Mouse (Mus musculus): ENCODE measurements around the gene Thoc6.

The Thoc6 gene

DNA sequence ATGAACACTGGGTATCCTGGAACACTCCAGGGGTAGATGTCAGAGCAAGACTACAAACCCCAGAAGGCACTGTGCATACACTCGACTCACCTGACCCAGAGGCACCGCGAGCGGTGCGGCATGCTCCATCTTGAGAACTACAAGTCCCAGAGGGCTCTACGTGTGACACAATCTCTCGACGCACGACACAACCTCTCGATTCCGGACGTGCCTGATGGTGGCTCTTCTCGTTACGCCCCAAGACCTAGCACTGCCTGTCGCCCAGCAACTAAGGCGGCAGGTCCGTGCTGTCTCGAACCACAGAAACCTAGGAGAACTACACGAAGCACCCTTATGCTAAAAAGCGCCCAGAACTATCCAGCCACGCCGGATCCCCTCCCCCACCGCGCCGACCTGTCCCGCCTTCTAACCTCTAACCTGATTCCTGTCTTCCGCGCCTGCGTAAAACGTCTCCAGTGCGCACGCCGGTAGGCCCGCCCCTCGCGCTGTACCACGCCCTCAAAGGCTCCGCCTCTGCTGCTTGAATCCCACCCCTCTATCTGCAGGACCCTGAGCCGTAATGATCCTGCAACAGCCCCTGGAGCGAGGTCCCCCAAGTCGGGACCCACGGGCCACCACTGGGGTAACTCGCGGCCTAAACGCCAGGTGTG lies at the start of gene Thoc6, which contains the start of gene Hcfc1r1:
Thoc6 (minus strand) TSS at position 459 of the 650 bp plus-strand sequence.
Hcfc1r1 (plus strand) TSS at position 173 of the 650 bp plus-strand sequence.
- DNase-seq (ENCODE audit: low spot score in 2 of 2): peak; percentile 95 to 97

DNA sequence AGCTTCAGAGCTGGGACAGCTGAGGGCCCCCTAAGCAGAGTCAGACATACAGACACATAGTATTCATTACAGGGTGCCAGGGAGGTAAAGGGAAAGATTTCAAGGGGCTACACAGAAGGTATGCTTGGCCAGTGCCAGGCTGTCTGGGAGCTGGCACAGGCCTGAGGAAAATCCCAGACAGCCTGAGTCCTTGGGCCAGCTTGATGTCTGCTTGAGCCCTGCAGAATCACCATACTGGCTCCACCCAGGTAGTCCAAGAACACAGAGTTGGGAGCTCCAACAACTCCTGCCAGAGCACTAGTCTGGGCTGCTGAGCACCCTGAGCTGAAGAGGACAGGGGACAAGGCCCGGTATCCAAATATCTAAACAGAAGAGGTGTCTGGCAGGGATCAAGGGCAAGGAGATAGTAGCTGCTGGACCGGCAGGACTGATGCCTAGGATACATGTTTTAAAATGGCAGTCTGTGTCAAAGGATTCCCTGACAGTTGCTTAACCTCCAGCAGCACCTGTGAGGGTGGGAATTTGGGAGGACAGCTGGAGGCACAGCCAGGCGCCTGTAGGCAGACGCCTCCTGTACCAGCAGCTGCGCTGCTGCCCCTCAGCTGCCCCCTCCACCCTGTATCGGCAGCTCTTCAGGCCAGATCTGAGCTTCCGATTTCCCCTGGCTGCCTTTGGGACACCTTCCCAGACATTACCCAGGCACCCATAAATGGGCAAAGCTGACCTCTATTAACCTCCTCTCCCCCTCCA lies 48.9 kb upstream of the Thoc6 start, which contains the start of gene 1520401A03Rik:
1520401A03Rik (minus strand) TSS at position 408 of the 750 bp plus-strand sequence.
- DNase-seq (ENCODE audit: low spot score in 2 of 2): no peak

DNA sequence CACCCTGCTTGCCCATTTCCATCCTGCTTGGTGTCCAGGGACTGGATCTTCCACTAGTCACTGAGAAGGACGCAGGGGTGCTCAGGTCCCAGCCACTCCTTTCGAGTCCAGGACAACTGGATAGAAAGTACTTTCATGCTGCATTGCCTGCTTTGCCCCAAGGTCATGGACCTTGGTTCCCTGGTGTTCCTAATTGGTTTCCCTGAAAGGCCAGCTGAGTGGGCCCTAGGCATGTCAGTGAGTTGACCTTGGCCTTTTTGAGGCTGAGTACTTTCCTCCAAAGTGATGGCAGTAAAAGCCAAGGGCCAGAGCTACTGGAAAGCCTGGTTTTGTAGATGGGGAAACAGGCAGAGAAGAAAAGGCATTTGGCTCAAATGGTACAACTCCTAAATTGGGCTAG lies 48.2 kb upstream of the Thoc6 start:
- no peak for DNase-seq (ENCODE audit: low spot score in 2 of 2)

DNA sequence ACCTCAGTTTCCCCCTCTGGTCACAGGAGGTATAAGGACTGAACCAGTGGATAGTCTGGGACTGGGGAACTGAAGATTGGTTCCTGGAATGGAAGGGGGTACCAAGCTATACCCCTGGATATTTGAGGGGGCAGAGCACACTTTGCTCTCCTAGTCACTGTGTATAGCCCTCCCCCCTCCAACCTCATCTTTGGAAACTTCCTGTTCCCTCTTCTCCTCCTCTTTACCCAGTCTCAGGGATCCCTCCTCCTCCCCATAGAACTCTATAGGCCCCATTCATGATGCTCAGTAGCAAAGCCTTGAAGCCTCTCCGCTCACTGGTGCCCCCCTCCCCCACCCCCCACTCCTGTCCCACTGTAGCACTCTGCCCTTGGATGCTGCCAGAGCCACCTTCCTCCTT lies 45.8 kb upstream of the Thoc6 start:
- no peak for DNase-seq (ENCODE audit: low spot score in 2 of 2)

DNA sequence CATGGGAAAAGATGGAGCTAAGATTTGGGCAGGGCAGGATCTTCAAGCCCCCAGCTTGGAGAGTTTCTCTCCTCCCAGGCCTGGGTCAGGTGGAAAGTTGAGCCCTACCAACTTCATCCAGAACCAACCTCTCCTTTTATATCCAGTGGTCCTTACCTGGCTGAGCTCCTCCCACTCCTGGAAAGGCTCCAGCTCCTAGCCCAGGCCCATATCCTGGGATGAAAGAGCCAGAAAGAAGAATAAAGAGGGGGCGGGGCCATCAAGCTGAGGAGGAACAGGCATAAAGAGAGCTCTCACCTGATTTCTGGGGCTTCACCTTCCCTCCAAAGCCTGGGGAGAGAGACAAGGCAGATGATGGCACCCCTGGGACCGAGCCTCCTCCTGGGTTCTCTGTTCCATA lies 43.3 kb upstream of the Thoc6 start:
- no peak for DNase-seq (ENCODE audit: low spot score in 2 of 2)

DNA sequence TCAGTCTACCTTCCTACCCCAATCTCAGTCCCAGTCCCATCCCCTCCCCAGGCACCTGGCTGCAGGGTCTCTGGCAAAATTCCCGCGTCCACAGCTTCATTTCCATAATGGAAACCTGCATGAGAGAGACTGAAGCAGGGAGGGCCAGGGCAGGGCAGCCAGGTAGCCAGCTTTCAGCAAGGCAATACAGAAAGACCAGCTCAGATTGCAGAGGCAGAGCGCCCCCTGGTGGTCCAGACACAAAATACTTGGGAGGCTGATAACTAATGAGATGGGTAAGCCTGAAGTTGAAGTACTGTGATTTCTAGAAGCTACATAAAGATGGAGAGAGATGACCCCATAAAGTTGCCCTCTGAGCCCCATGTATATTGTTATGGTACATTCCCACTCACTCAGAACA lies 32.5 kb upstream of the Thoc6 start:
- DNase-seq (ENCODE audit: low spot score in 2 of 2): peak; percentile 47 to 49

DNA sequence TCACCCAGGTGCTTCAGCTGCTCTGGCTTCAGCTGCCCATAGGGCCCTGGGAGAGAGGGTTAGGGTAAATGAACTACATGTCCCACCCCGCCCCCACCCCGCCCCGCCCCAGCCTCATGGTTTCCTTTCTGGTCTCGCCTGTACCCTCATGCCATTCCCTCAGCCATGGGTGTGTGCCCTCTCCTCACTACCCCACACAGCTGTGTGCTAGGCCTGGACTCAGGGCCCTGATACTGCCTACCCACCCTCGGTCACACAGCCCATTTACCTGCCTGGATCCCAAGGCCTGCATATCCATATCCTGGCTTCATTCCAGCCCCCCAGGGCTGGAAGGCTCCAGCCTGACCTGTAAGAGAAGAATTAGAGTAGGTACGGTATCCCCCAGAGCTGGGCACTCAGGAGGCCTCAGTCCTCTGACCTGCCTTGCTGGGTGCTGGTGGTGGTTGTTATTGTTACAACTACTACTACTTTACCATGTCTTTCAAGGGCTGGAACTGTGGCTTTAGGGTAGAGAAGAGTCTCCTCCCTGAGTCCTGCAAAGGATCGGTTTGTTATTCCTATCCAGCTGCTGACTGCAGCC lies 31.9 kb upstream of the Thoc6 start:
- no peak for DNase-seq (ENCODE audit: low spot score in 2 of 2)

DNA sequence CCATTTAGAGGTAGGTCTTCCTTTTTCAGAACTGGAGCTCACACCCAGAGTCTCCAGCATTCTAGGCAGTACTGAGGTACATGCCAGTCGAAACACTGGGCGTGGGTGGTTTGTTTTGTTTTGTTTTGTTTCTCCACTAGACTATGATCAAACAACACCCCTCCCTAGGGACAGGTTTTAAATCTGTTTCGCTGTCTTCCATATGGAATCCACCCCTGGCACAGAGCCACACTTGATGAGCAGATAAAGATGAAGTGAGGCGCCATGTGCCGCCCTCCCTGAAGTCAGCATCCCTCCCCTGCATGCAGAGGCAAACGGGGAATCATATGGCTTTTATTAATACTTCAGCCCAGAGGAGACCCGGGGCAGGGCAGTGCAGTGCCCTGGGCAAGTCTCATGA lies 31.1 kb upstream of the Thoc6 start:
- peak in 1 of 2 experiments; percentile 43 for DNase-seq (ENCODE audit: low spot score in 2 of 2)

DNA sequence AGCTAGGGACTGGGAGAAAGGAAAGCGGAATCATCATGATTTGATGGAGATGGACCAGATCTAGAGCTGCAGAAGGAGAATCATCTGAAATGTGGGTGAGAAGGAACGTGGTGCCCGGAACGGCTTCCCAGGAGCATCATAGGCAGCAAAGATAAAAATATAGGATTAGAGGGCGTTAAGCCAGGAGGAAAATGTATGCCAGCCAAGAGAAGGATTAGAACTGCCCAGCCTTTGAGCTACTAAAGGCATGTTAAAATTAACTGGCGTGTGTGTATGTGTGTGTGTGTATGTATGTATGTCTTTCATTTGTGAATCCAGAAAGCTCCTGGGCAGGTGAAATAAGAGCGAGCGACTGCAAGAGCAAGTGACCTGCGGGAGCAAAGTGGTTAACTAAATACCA lies 29.6 kb upstream of the Thoc6 start:
- DNase-seq (ENCODE audit: low spot score in 2 of 2): no peak

DNA sequence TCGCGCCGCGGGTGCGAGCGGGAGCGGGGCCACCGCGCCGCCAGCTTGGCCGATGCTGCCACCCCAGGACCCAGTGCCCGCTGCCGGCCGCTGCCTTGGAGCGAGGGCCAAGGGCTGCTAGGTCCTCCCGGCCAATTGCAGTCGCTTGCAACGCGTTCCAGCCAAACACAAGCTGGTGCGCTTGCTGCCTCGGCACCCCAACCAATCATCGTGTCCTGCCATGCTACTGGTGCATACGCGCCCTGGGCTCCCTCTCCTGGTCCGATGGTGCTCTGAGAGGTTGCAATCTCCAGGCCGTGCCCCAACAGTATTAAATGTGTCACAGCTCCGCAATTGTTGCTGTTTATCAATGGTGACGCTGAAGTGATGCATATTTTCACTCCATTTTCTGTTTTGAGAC lies 26.4 kb upstream of the Thoc6 start:
- peak; percentile 90 for DNase-seq (ENCODE audit: low spot score in 2 of 2)

DNA sequence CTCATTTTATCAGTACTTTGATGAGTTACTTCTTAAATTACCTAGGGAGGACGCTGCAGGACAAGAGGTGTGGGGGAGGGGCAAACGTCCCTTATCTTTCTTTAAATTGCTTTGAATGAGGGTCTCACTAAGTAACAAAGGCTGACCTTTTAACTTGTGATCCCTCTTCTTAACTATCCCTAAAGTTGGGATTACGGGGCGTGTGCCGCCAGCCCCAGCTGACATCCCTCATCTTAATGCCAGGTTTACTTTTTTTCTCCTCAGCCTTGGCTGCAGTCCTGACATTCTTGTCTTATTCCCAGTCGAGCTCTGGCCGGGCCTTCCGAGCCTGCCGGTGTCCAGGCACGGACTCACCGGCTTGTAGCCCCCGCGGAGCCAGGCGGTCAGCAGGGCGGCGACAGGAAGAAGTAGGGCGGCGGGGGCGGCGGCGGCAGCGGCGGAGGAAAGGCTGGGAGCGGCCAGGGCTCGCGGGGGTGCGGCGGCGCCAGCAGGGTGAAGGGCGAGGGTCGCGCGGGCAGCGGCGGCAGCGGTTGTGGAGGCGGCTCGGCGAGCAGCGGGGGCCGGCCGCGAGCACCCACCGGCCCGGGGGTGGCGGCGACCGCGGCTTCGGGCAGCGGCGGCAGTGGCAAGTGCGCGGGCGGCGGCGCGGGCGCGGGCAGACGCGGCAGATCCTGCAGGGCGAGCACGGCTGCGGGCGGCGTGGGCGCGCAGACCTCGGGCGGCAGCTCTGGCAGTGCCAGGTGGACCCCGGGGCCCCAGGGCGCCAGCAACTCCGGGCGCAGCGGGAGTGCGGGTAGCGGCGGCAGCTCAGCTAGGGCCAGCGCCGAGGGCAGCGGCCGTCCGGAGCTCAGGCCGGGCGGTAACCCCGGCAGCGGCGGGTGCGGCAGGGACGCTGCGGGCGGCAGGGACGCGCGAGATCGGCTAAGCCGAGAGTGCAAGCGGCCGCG lies 25.7 kb upstream of the Thoc6 start:
- DNase-seq (ENCODE audit: low spot score in 2 of 2): no peak

DNA sequence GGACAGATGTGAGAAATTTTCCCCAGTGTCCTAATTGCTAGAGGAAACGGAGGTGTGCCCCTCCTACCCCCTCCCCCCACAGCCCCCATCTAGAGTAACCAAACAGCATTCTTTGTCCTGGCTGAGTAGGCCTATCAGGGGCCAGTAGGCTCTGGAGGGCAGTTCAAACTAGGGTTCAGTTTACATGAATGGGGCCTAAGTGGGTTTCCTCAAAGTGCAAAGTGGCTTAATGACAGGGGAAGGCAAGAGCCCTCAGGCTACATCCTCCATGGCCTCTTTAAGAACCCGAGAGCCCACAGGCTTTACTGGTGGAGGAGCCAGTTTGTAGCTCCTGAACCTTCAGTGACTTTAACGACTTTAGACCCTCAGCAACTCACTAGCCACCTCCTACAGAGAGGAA lies 22.1 kb upstream of the Thoc6 start:
- DNase-seq (ENCODE audit: low spot score in 2 of 2): no peak

DNA sequence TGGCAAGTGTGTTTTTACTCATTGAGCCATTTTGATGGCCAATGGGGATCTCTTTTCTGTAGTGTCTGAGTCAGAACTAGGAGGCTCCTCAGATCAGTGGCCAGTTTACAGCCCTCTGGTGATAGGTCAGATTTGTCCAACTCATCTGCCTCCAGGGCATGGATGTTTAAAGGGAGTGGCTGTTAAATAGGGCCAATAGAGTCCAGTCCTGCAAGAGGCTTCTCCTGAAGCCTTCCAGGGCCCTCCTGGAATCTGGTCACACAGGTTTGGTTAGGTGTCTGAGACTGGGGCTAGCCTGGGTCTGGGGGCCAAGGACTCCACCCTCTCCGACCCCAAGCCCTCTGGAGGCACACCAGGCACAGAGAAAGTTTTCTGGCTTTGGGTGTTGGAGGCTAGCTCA lies 20.8 kb upstream of the Thoc6 start:
- no peak for DNase-seq (ENCODE audit: low spot score in 2 of 2)

DNA sequence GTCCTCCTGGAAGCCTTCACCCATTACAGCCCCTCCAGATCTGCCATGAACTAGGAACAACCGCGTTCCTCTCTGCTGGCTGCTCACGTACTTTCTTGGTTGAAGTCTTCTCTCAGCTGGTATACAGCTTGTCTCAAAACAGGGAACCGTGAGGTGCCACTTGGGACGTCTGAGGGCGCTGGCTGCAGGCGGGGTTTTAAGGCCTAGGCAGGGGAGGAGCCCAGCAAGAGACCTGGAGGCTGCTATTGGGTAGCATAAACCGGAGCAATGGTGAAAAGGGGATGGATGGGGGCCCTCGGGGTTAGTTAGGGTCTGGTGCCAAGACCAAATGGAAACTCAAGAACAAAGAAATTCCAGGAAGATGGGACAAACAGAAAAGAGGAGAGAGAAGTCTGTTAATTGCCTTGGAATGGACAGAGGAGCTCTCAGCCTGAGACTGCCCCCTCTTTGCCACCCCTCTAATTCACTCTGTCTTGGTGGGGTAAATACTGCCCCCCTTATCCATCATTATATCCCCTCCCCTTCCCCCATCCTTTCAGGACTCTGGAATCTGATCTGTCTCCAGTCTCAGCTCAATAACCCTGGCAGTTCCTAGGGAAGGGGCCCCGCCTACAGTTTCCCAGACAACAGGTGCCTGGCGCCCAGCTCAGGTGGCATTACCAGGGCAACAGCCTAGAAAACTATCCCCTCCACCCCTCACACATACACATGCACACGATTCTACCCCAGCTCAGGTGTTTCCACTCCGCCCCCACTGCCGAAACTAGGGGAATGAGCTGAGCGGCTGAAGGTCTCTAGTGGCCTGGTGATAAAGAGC lies 10.4 kb upstream of the Thoc6 start, which contains the start of gene Cldn9:
Cldn9 (minus strand) TSS at position 171 of the 817 bp plus-strand sequence.
- no peak for DNase-seq (ENCODE audit: low spot score in 2 of 2)

DNA sequence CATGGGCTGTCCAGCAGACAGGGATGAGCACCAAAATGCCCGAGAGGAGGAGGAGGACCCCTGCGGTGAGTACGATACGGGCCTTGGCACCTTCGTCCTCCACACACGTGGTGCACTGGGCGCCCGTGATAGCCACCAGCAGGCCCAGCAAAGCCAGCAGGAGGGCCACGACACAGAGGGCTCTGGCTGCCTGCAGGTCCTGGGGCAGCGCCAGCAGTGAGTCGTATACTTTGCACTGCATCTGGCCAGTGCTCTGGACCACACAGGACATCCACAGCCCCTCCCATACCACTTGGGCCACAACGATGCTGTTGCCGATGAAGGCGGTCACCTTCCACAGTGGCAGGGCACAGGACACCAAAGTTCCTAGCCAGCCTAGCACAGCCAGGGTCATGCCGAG lies 9.5 kb upstream of the Thoc6 start:
- DNase-seq (ENCODE audit: low spot score in 2 of 2): no peak

DNA sequence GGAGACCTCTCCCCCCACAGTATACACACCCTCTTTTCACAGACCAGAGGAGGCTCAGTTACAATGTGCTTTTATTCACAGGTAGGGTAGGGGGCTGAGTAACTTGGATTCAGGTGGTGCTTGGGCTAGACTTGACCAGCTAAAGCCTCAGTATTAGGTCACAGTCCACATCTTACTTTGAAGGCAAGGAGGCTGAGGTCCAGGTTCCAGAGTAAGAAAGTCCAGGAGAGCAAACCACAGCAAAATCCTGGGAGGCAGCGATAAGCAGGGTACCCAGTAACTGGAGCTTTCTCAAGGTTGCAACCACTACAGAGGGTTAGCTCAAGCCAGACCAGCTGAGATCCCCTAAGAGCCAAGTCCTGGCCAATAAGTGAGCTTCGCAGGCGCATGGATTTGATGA lies 8.8 kb upstream of the Thoc6 start:
- DNase-seq (ENCODE audit: low spot score in 2 of 2): no peak

DNA sequence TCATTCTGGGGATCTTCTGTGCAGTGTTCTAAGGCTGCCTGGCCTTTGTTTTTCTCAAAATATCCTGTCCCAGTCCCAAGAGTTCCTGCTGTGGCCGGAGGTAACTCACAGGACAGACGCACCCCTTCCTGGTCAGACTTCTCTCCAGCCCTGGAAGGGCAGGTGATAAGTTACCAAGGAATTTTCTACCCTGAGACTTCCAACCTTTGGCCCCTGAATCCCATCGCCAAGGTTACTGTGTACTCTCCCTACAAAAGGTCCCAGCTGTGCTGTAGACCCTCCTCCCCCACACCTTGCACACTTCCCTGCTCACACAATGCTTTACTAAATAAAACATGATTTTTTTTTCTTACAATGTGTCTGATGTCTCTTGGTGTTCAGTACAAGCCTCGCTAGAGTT lies 8.4 kb upstream of the Thoc6 start:
- DNase-seq (ENCODE audit: low spot score in 2 of 2): no peak

DNA sequence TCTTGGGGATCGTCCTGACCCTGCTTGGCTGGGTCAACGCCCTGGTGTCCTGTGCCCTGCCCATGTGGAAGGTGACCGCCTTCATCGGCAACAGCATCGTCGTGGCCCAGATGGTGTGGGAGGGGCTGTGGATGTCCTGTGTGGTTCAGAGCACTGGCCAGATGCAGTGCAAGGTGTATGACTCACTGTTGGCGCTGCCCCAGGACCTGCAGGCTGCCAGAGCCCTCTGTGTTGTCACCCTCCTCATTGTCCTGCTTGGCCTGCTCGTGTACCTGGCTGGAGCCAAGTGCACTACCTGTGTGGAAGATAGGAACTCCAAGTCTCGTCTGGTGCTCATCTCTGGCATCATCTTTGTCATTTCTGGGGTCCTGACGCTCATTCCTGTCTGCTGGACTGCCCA lies 7.4 kb upstream of the Thoc6 start:
- DNase-seq (ENCODE audit: low spot score in 2 of 2): no peak

DNA sequence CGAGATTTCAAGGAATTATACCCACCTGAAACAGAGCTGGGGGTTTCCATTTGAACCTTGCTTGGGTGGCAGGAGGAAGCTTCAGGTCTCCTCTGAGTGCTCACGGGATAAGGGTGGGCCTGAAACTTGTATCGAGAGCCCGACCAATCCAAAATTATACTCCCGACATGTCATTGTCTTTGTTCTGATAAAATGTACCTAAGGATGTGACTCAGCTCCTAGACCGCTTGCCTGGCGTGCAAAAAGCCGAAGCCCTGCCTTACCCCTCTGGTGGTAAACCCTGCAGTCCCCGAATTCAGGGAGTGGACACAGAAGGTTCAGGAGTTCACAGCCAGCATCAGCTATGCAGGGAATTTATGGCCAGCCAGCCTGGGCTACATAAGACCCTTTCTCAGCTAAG lies 6.7 kb upstream of the Thoc6 start:
- DNase-seq (ENCODE audit: low spot score in 2 of 2): no peak

DNA sequence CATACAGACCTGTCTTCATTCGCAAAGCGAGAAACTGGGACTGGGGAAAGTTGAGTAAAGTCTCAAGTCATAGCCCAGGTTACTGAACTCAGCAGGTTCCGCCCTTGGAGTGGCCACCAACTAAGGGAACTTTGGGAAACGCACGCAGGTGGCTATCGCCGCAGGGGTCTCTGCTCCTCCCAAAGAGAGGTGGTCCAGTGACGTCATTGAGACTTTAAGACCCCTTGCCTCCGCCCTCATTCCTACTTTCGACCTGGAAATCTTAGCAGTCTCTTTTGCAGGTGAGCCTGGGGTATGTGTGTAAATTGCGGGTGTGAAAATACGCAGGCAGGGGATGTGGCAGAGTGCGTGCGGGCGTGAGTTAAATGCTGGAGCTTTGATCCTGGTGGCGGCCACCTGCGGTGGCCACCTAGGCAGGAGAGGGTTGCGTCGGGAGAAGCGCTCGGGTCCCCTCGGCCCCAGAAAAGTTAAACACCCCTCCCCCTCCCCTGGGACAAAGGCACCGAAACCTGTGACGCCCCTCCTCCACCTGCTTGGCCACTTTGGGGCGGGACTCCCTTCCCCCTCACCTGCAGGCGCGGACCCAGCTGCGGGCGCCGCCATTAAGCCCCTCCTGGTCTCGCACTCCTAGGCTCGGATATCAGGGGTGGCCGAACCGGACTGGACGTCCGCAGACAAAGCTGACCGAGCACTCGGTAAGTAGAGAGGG lies 5.6 kb upstream of the Thoc6 start, which contains the start of gene Cldn6:
Cldn6 (plus strand) TSS at position 123 of the 709 bp plus-strand sequence.
- DNase-seq (ENCODE audit: low spot score in 2 of 2): no peak

All from right cerebral cortex, postnatal 36 days (tissue).